Mouse (Mus musculus) forebrain, embryonic 14.5 days (tissue): ENCODE results near the gene Prdm16. TPM values are rescaled to one million over a fixed set of nuclear protein-coding genes. Genes with fewer than 3 reads are reported as not detected.

ENCODE experiments used
- ATAC-seq: fragments of 200-750 bp; cut with Nextera tagmentation; 2 replicates; pipeline ENCODE4 v1.8.0; 2017; ENCODE audit warnings: mild to moderate bottlenecking, moderate library complexity
- DNase-seq: peaks from one replicate; pipeline ENCODE4 v3.0.0-alpha.2; 2015; ENCODE audit warnings: low spot score
- H3K27ac ChIP-seq: fragments of 300-500 bp; sonication (generic); 2 replicates; pipeline ENCODE4 v1.5.1; 2014; ENCODE audit warnings: low read depth, mild to moderate bottlenecking, control low read depth, low read length, moderate library complexity
- H3K27me3 ChIP-seq: fragments of 300-500 bp; sonication (generic); replicated peaks from 2 replicates; pipeline ENCODE4 v1.6.1; 2014; ENCODE audit warnings: low read length, control low read depth, mixed read lengths; ENCODE audit not compliant: control insufficient read depth, insufficient read depth
- H3K36me3 ChIP-seq: fragments of 300-500 bp; sonication (generic); 2 replicates; pipeline ENCODE4 v1.6.1; 2014; ENCODE audit warnings: low read length, control low read depth; ENCODE audit not compliant: control insufficient read depth, insufficient read depth
- H3K4me1 ChIP-seq: fragments of 300-500 bp; sonication (generic); 2 replicates; pipeline ENCODE4 v1.6.1; 2014; ENCODE audit warnings: antibody characterized with exemption, low read length, control low read depth; ENCODE audit not compliant: control insufficient read depth, insufficient read depth
- H3K4me2 ChIP-seq: fragments of 300-500 bp; sonication (generic); 2 replicates; pipeline ENCODE4 v1.6.1; 2014; ENCODE audit warnings: mild to moderate bottlenecking, control low read depth, low read length
- H3K4me3 ChIP-seq: fragments of 300-500 bp; sonication (generic); 2 replicates; pipeline ENCODE4 v1.5.1; 2014; ENCODE audit warnings: low read depth, low read length, control low read depth
- H3K9ac ChIP-seq: fragments of 300-500 bp; sonication (generic); 2 replicates; pipeline ENCODE4 v1.6.1; 2014; ENCODE audit warnings: mild to moderate bottlenecking, low read length, control low read depth, moderate library complexity
- H3K9me3 ChIP-seq: fragments of 300-500 bp; sonication (generic); replicated peaks from 2 replicates; pipeline ENCODE4 v1.6.1; 2016; ENCODE audit warnings: low read length, control low read depth, mixed read lengths; ENCODE audit not compliant: control insufficient read depth
- WGBS: fragments of 180-500 bp; shearing (Covaris S2); extraction: QIAGEN DNeasy Blood & Tissue Kit; methylation state at CpG from one replicate; pipeline ENCODE4 v1.1.7; 2014; 5-methylcytosine and 5-hydroxymethylcytosine counted together
- polyA plus RNA-seq: library from polyadenylated mRNA; unstranded; fragments of >200 nt; fragmentation: Nextera tagmentation; extraction: Ambion mirVana; gene quantifications from 2 replicates; pipeline ENCODE4 v1.2.1, GENCODE M21; 2014

Prdm16 gene
- polyA plus RNA-seq, 1 experiment from 2014 or later: 20.6 TPM

GRCm38 (mm10) chr4:154392641-154393040, 244.0 kb downstream of the Prdm16 start:
- Histone ChIP-seq H3K9ac (no peak overlapping the region), H3K27me3 (no peaks in the 10 kb centered on the region), H3K4me2 (no peak overlapping the region), H3K36me3 (no peaks in the 10 kb centered on the region), H3K4me1 (peaks cover 22% of the 10 kb centered on the region), H3K4me3 (no peak overlapping the region), H3K9me3 (no peaks in the 10 kb centered on the region), H3K27ac (no peak overlapping the region)
- ATAC-seq (no peak), DNase-seq (no peak)
- WGBS: 85% methylated on average over 1 of the region's 1 CpGs

GRCm38 (mm10) chr4:154390333-154391080, 246.2 kb downstream of the Prdm16 start:
- peak overlapping the region; percentile 63 for H3K27ac ChIP-seq
- H3K4me3 ChIP-seq: no peak overlapping the region
- peak; percentile 72 for ATAC-seq
- H3K4me2 ChIP-seq: no peak overlapping the region
- peak; percentile 75 for DNase-seq
- H3K27me3 ChIP-seq: no peaks in the 10 kb centered on the region
- H3K9me3 ChIP-seq: no peaks in the 10 kb centered on the region
- peak overlapping the region; percentile 14; the same call in 1 of the 2 replicates for H3K9ac ChIP-seq
- WGBS: 4% methylated on average over 20 of the region's 20 CpGs
- H3K4me1 ChIP-seq: peaks cover 25% of the 10 kb centered on the region
- no peaks in the 10 kb centered on the region for H3K36me3 ChIP-seq

GRCm38 (mm10) chr4:154389641-154390040, 247.0 kb downstream of the Prdm16 start:
- Histone ChIP-seq H3K27ac (peak overlapping the region; percentile 63; the same call in 1 of the 2 replicates), H3K9ac (no peak overlapping the region), H3K9me3 (no peaks in the 10 kb centered on the region), H3K27me3 (no peaks in the 10 kb centered on the region), H3K4me3 (no peak overlapping the region), H3K4me2 (no peak overlapping the region), H3K36me3 (no peaks in the 10 kb centered on the region), H3K4me1 (peaks cover 25% of the 10 kb centered on the region)
- DNase-seq (no peak), ATAC-seq (no peak)
- 96% methylated on average over 2 of the region's 2 CpGs for WGBS

- DNase-seq (no peak), ATAC-seq (no peak)
- Histone ChIP-seq H3K27ac (peak overlapping the region; percentile 30; the same call in 1 of the 2 replicates), H3K9ac (no peak overlapping the region), H3K36me3 (no peaks in the 10 kb centered on the region), H3K4me2 (no peak overlapping the region), H3K9me3 (no peaks in the 10 kb centered on the region), H3K4me3 (no peak overlapping the region), H3K4me1 (peaks cover 15% of the 10 kb centered on the region), H3K27me3 (no peaks in the 10 kb centered on the region)
- 44% methylated on average over 8 of the region's 8 CpGs for WGBS
These were observed 249.9 kb downstream of the Prdm16 start for GRCm38 (mm10) chr4:154386810-154387209.

GRCm38 (mm10) chr4:154385918-154386317, 250.8 kb downstream of the Prdm16 start:
- no peak overlapping the region for H3K27ac ChIP-seq
- H3K36me3 ChIP-seq: no peaks in the 10 kb centered on the region
- H3K9ac ChIP-seq: no peak overlapping the region
- no peak overlapping the region for H3K4me2 ChIP-seq
- no peaks in the 10 kb centered on the region for H3K9me3 ChIP-seq
- H3K4me3 ChIP-seq: no peak overlapping the region
- 59% methylated on average over 2 of the region's 2 CpGs for WGBS
- H3K27me3 ChIP-seq: no peaks in the 10 kb centered on the region
- peaks cover 9% of the 10 kb centered on the region; the same call in 1 of the 2 replicates for H3K4me1 ChIP-seq
- ATAC-seq (no peak), DNase-seq (no peak)

GRCm38 (mm10) chr4:154385208-154385607, 251.5 kb downstream of the Prdm16 start:
- Histone ChIP-seq H3K4me2 (no peak overlapping the region), H3K9ac (no peak overlapping the region), H3K27me3 (no peaks in the 10 kb centered on the region), H3K9me3 (no peaks in the 10 kb centered on the region), H3K36me3 (no peaks in the 10 kb centered on the region), H3K4me3 (no peak overlapping the region), H3K4me1 (peaks cover 7% of the 10 kb centered on the region; the same call in 1 of the 2 replicates), H3K27ac (no peak overlapping the region)
- 59% methylated on average over 8 of the region's 8 CpGs for WGBS
- no peak for DNase-seq
- no peak for ATAC-seq

- Histone ChIP-seq H3K4me2 (no peak overlapping the region), H3K4me3 (no peak overlapping the region), H3K4me1 (no peaks in the 10 kb centered on the region), H3K9me3 (no peaks in the 10 kb centered on the region), H3K27me3 (no peaks in the 10 kb centered on the region), H3K9ac (no peak overlapping the region), H3K36me3 (no peaks in the 10 kb centered on the region), H3K27ac (no peak overlapping the region)
- no peak for ATAC-seq
- no peak for DNase-seq
- 89% methylated on average over 2 of the region's 2 CpGs for WGBS
These were observed 257.8 kb downstream of the Prdm16 start for GRCm38 (mm10) chr4:154378876-154379275.

GRCm38 (mm10) chr4:154375939-154376625, 260.6 kb downstream of the Prdm16 start:
- Histone ChIP-seq H3K27me3 (no peaks in the 10 kb centered on the region), H3K4me2 (no peak overlapping the region), H3K4me3 (no peak overlapping the region), H3K9ac (no peak overlapping the region), H3K27ac (no peak overlapping the region), H3K36me3 (no peaks in the 10 kb centered on the region), H3K9me3 (no peaks in the 10 kb centered on the region), H3K4me1 (no peaks in the 10 kb centered on the region; the same call in 1 of the 2 replicates)
- ATAC-seq (no peak), DNase-seq (no peak)
- 93% methylated on average over 10 of the region's 10 CpGs for WGBS
